Mouse (Mus musculus) gastrocnemius, postnatal 14 days (tissue): ENCODE measurements around the gene Top2b. TPM values are rescaled to one million over a fixed set of nuclear protein-coding genes. Genes with fewer than 3 reads are reported as not detected.
A peak's percentile ranks its signal among the peaks of the same experiment; 100 is the strongest.

Experiments used
- DNase-seq: peaks from one replicate; pipeline ENCODE4 v3.0.0; 2021; ENCODE audit warnings: mixed read lengths
- intact Hi-C: fragments of 180-260 bp; cut with DNase I; formaldehyde crosslinking; loops from one replicate; pipeline ENCODE4 v1.15.1; 2025; ENCODE audit warnings: low total_unique reads
- total RNA-seq, 2 experiments: library from RNA; stranded (reverse); gene quantifications; 2 replicates each; pipeline ENCODE4 v1.2.3; 2021

The Top2b gene
- total RNA-seq, 2 experiments from 2014 or later: 38.9 to 50.6 TPM

- intact Hi-C loops: no loop called here
- DNase-seq: no peak
Observed at GRCm38 (mm10) chr14:16379917-16380570, 15.1 kb downstream of the Top2b start.

GRCm38 (mm10) chr14:16384783-16385182 lies 19.8 kb downstream of the Top2b start:
- intact Hi-C loops: no loop called here

GRCm38 (mm10) chr14:16405187-16405586 lies 40.2 kb downstream of the Top2b start:
- DNase-seq: no peak
- intact Hi-C loops: no loop called here

More at GRCm38 (mm10) chr14:16384783-16385182, 19.8 kb downstream of the Top2b start:
- DNase-seq: no peak

DNA sequence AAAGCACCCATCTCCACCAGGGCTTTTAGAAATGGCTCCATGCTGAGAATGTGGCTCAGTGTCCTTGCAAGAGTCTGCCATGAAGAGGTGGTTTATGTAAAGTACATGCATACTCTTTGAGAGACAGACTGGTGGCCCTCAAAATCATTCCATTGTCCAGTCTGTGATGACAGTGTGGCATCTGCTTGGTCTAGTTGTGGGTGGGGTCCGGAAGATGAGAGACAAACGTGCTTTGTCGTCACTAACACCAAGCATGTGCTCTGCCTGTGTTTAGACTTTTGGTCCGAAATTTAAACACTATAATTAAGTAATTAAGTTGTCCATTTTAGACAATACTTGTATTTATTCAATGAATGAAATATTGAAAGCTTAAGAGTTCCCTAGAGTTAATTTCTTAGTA lies 49.2 kb downstream of the Top2b start:
- intact Hi-C loops: no loop called here
- no peak for DNase-seq

- intact Hi-C loops: no loop called here
- no peak for DNase-seq
Observed at GRCm38 (mm10) chr14:16427569-16427968, 62.6 kb downstream of the Top2b start.

DNA sequence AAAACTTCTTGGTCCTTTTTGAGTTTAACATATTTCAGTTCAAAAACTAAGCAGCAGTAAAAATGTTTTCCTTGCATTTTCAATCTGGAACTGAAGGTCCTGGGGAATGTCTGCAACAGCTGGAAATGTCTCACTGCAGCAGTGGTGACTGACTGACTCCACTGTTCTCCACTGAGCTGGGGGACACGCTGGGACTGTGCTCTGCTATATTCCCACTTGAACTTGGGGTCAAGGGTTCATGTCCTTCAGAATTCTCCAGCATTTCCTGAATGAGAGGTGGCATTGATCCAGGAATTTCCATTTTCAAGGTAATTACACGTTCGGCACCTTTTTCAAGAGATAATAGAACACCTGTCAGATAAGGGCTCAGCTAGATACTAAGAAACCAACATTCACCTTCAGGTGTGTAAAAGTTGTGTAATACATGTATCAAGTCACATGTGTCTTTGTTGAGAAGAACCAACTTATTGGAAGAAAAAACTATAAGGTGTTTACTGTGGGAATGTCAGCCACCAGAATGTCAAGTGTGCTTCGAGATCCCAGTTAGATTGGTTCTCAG lies 67.0 kb downstream of the Top2b start:
- intact Hi-C loops: no loop called here
- no peak for DNase-seq

GRCm38 (mm10) chr14:16432550-16432949 lies 67.6 kb downstream of the Top2b start:
- intact Hi-C loops: no loop called here

GRCm38 (mm10) chr14:16433206-16433605 lies 68.2 kb downstream of the Top2b start:
- DNase-seq: no peak
- intact Hi-C loops: no loop called here

More at GRCm38 (mm10) chr14:16432550-16432949, 67.6 kb downstream of the Top2b start:
- DNase-seq: no peak

GRCm38 (mm10) chr14:16434396-16435171 lies 69.6 kb downstream of the Top2b start:
- intact Hi-C loops: no loop called here
- peak; percentile 27 for DNase-seq

GRCm38 (mm10) chr14:16437386-16437785 lies 72.4 kb downstream of the Top2b start:
- no peak for DNase-seq
- intact Hi-C loops: no loop called here

GRCm38 (mm10) chr14:16439385-16440126 lies 74.6 kb downstream of the Top2b start:
- intact Hi-C loops: loop anchor here (10.0 kb wide), 1 partner anchor 155 kb away; no protein-coding TSS in a partner anchor
- no peak for DNase-seq

DNA sequence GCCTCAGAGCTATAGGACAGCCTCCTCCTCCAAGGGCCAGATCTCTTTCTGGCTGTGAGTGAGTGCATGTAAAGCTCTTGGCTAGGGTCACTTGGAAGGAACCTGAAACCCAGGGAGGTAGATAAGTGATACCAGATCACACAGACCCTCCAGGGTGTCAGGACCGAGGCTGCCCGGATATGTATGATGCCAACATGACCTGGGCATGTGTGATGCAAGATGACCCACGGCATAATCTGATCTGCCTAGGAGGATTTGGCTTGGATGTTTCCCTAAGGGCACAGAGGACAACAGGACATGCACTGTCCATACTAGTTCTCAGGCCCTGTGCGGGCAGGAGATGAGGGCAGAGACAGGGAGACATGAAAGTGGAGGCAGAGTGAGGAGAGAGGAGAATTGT lies 79.9 kb downstream of the Top2b start:
- DNase-seq: no peak
- intact Hi-C loops: loop anchor here (10.0 kb wide), 1 partner anchor 150 kb away; no protein-coding TSS in a partner anchor

DNA sequence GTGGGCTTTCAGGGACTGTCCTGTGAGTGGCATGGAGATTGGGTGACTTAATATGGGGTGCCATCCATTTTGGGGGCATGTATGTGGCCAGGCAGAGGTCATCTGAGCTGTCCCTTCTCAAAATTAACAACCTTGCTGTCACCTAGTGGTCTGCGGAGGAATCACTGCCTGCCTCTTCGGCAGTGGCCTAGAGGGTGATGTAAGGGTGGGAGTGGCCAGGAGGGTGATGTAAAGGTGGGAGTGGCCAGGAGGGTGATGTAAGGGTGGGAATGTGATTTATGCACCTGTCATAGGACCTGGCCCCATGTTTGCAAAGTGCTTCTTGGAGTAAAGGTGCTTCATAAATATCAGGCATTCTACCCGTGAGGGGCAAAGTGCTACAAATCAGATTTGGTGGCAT lies 82.6 kb downstream of the Top2b start:
- intact Hi-C loops: loop anchor here (10.0 kb wide), 1 partner anchor 147 kb away; no protein-coding TSS in a partner anchor
- DNase-seq: peak; percentile 9

DNA sequence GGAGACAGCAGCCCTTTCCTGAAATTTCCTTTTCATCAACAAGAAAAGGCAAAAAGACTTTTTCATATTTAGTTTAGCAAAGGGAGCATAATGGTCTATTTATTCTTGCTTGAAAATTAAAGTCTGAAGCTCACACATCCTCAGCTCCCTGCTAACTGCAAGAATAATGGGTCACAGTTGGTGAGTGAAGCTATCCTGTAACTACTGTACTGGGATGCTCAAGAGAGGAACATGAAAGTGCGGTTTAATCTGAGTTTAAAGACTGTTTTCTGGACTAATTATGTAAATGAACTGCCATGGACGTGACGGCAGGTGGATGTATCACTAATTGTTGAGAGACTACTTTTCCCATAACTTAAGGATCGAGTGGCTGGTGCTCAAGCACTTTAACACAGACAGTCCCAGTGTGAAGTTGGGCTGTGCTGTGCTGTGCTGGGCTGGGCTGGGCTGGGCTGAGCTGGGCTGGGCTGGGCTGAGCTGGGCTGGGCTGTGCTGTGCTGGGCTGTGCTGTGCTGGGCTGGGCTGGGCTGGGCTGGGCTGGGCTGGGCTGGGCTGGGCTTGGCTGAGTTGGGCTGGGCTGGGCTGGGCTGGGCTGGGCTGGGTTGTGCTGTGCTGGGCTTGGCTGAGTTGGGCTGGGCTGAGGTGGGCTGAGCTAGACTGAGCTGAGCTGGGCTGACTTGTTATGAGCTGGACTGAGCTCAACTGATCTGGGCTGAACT lies 83.4 kb downstream of the Top2b start:
- intact Hi-C loops: loop anchor here (10.0 kb wide), 1 partner anchor 146 kb away; no protein-coding TSS in a partner anchor
- DNase-seq: peak; percentile 18

DNA sequence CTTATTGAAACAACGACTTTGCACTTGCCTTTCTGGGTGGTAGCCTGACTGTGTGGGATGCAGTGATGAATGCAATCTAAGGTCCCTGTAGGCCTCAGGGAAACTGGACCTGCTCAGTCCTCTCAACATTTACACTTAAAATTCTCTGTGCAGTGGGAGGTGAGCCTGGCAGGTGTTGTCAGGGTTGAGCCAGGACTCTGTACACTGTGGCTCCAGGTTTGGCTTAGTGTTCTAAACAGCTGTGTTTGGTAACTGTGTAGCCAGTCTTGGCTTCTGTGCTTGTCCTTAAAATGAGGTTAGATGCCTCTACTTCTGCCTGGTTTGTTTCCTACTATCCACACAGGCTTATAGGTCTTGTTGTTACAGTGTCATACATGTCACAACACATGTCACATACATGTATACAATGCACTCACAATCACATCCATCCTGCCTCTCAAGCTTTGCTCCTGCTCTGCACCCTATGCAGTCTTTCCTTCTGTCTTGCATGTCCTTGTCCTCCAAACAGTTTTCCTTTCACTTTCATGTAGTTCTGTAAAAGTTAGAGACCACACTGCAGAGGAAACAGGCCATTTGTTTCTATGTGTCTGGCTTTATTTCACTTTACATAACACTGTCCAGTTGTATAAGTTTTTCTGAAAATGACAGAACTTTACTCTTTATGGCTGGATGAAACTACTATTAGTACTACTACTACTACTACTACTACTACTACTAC lies 113.8 kb downstream of the Top2b start:
- intact Hi-C loops: no loop called here
- peak; percentile 9 for DNase-seq

DNA sequence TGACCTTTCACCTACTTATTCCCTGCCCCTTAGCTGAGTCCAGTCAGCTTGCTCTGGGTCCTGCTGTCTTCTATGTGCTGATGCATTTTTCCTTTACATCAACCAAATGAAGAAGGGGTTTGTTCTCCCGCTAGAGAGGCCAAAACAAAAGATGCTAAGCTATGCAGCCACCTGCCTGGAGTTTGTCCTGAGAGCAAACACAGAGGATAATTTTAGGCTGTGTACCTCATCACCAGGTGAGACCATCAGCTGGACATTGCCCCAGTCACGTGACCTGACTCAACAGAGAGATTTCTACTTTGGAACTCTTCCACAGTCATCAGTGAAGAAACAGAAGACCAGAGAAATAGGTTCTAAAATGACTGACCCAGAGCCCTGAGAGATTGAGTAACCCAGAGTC lies 114.5 kb downstream of the Top2b start:
- DNase-seq: no peak
- intact Hi-C loops: no loop called here

- no peak for DNase-seq
- intact Hi-C loops: no loop called here
Observed at GRCm38 (mm10) chr14:16480621-16481020, 115.6 kb downstream of the Top2b start.

GRCm38 (mm10) chr14:16483656-16484380 lies 118.8 kb downstream of the Top2b start:
- no peak for DNase-seq
- intact Hi-C loops: no loop called here
